Mouse (Mus musculus) ovary, postnatal 36 days (tissue): ENCODE measurements around the gene Nat8f1.
"Not testable (repeated sequence)": the region's sequence is repeated elsewhere in the genome, so short reads cannot be mapped to it uniquely, and the experiment has no call there.

ENCODE experiments used
- DNase-seq: peaks from one replicate; pipeline ENCODE4 v3.0.0; 2022; ENCODE audit warnings: low spot score, mixed read lengths

Nat8f1 gene

GRCm38 (mm10) chr6:85906911-85907351 is 8.6 kb downstream of the Nat8f1 start:
- DNase-seq, result peak; percentile 58

- peak; percentile 80 for DNase-seq
Observed at GRCm38 (mm10) chr6:85904642-85905061, 10.8 kb downstream of the Nat8f1 start, which contains the start of gene Nat8f4. Nat8f4 (minus strand) TSS chr6:85904884.

GRCm38 (mm10) chr6:85902303-85902702 is 13.2 kb downstream of the Nat8f1 start:
- DNase-seq, result no peak

GRCm38 (mm10) chr6:85898596-85899475 is 16.7 kb downstream of the Nat8f1 start:
- not testable (repeated sequence) for DNase-seq

- DNase-seq, result peak; percentile 17
Observed at GRCm38 (mm10) chr6:85895061-85895648, 20.3 kb downstream of the Nat8f1 start.

GRCm38 (mm10) chr6:85888961-85889360 is 26.5 kb downstream of the Nat8f1 start:
- DNase-seq, result no peak

GRCm38 (mm10) chr6:85884311-85884710 is 31.2 kb downstream of the Nat8f1 start:
- no peak for DNase-seq

GRCm38 (mm10) chr6:85883246-85883645 is 32.2 kb downstream of the Nat8f1 start:
- DNase-seq, result not testable (repeated sequence)

GRCm38 (mm10) chr6:85869006-85869405 is 46.5 kb downstream of the Nat8f1 start, which contains the start of gene Nat8f2:
Nat8f2 (minus strand) TSS chr6:85869158.
- DNase-seq, result not testable (repeated sequence)

- DNase-seq, result no peak
Observed at GRCm38 (mm10) chr6:85867726-85868690, 47.5 kb downstream of the Nat8f1 start.

- not testable (repeated sequence) for DNase-seq
Observed at GRCm38 (mm10) chr6:85866995-85867394, 48.5 kb downstream of the Nat8f1 start.

GRCm38 (mm10) chr6:85866166-85866565 is 49.3 kb downstream of the Nat8f1 start:
- DNase-seq, result not testable (repeated sequence)

GRCm38 (mm10) chr6:85864900-85865639 is 50.4 kb downstream of the Nat8f1 start:
- DNase-seq, result not testable (repeated sequence)

- DNase-seq, result no peak
Observed at GRCm38 (mm10) chr6:85863840-85864239, 51.6 kb downstream of the Nat8f1 start.

GRCm38 (mm10) chr6:85863136-85863535 is 52.4 kb downstream of the Nat8f1 start:
- no peak for DNase-seq

- no peak for DNase-seq
Observed at GRCm38 (mm10) chr6:85862565-85862964, 52.9 kb downstream of the Nat8f1 start.

- no peak for DNase-seq
Observed at GRCm38 (mm10) chr6:85861247-85861646, 54.2 kb downstream of the Nat8f1 start.
